Mouse (Mus musculus): Measurements from ENCODE around the gene Atrx. TPM values are rescaled to one million over a fixed set of nuclear protein-coding genes. Genes with fewer than 3 reads are reported as not detected.
A peak's percentile ranks its signal among the peaks of the same experiment; 100 is the strongest.
"Not testable (repeated sequence)": the region's sequence is repeated elsewhere in the genome, so short reads cannot be mapped to it uniquely, and the experiment has no call there.

Gene Atrx
- polyA plus RNA-seq (2015; fragmentation: Nextera tagmentation; extraction: Ambion mirVana): 258 and 267 TPM in 2 replicates

DNA sequence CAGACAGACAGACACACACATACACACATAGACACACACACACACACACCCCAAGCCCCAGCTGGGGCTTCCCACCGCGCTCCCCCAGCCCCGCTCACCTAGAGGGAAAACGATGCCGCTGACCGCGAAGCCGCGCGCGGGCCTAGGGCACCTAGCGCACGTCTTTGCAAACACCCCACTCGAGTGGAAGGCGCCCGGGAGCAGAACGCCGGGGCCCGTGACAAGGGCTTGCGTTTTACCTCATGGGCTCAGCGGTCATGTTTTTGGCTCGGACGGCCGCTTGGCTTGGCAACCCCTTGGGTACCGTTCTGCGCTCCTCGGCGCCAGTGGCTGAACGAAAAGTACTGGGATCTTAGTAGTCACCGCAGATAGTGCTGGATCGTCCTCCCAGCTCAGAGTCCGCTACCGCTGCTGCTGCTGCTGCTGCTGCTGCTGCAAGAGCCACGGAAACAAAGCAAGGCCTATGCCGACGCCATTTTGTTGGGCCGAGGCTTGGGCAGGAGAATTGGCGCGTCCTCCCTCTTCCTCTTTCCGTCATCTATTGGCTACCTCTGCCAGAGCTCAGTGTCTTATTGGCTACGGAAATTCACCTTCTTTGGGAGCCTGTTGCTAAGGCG is at the start of gene Atrx:
Atrx (minus strand) TSS at position 543 of the 617 bp plus-strand sequence.
- peak within 1 kb of the TSS; percentile 96 for H3K27ac ChIP-seq
- peak within 1 kb of the TSS; percentile 57 for H3K4me2 ChIP-seq
- no peaks in the 10 kb centered on the region for H3K27me3 ChIP-seq
- no peaks in the 10 kb centered on the region for H3K36me3 ChIP-seq
- ATAC-seq (ENCODE audit: low FRiP score): peak; percentile 94
- peaks cover 17% of the 10 kb centered on the region for H3K4me1 ChIP-seq (replicated peaks)
- 25% methylated on average over 39 of the region's 42 CpGs for WGBS
- H3K9ac ChIP-seq: peak within 1 kb of the TSS; percentile 89
- no peaks in the 10 kb centered on the region for H3K9me3 ChIP-seq
- H3K4me3 ChIP-seq: peak within 1 kb of the TSS; percentile 63

DNA sequence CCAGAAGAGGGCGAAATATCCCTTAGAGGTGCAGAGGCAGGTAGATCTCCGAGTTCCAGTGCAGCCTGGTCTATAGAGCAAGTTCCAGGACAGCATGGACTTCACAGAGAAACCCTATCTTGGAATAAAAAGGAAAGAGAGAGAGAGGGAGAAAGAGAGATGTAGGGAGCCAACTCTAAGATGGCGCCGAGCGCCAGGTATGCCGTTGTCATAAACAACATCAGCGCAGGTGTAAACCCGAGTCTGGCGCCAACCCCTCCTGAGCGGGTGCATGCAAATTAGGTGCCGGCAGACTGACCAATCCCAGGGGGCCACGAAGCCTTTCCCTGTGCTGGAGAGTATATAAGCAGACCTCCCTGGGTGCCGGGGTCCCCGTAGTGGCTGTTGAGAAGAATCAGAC is 27.9 kb upstream of the Atrx start:
- H3K27ac ChIP-seq; ATAC-seq (ENCODE audit: low FRiP score); H3K27me3 ChIP-seq; H3K9me3 ChIP-seq; H3K4me3 ChIP-seq; H3K9ac ChIP-seq; H3K4me2 ChIP-seq; H3K36me3 ChIP-seq; H3K4me1 ChIP-seq (replicated peaks): not testable (repeated sequence)
- WGBS: 80% methylated on average over 14 of the region's 14 CpGs

DNA sequence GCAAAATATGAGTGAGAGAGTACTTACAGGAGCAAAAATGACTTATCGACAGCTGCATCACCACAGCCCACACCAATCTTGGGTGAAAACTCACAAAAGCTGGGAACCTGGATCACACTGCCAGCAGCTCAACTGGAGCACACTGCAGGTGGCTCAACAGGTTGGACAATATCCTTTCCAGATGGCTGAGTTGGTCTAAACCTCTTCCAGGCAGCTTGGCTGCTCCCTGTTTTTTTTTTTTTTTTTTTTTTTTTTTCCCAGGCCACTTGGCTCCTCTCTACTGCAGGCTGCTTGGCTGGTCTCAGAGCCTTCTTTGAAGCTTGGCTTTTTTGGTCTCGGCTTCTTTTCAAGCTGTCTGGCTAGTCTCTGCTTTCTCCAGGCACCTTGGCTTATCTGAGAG is 24.8 kb upstream of the Atrx start:
- Histone ChIP-seq H3K27ac (no peak overlapping the region), H3K4me2 (no peak overlapping the region), H3K4me1 (replicated peaks) (no peaks in the 10 kb centered on the region), H3K27me3 (no peaks in the 10 kb centered on the region), H3K9ac (no peak overlapping the region), H3K36me3 (no peaks in the 10 kb centered on the region), H3K9me3 (no peaks in the 10 kb centered on the region), H3K4me3 (no peak overlapping the region)
- no peak for ATAC-seq (ENCODE audit: low FRiP score)
- 92% methylated on average over 2 of the region's 2 CpGs for WGBS

DNA sequence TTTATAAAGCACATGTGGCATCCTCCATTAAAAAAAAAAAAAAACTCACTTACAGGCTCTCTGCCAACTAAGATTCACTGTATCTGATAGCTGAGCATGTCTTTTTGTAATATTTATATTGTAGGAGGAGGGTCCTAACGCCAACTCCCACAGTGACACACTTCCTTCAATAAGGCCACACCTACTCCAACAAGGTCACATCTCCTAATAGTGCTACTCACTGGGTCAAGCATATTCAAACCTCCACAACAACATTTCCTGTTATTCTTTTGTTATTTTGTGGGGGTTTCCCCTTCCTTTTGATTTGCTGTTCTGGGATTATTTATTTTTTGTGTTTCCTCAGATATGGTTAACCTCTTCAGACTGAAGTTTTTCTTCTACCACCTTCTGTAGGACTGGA is 17.2 kb upstream of the Atrx start:
- no peak overlapping the region for H3K27ac ChIP-seq
- no peak overlapping the region for H3K4me3 ChIP-seq
- no peak overlapping the region for H3K9ac ChIP-seq
- no peaks in the 10 kb centered on the region for H3K27me3 ChIP-seq
- no peaks in the 10 kb centered on the region for H3K4me1 ChIP-seq (replicated peaks)
- 73% methylated on average over 1 of the region's 1 CpGs for WGBS
- no peak overlapping the region for H3K4me2 ChIP-seq
- H3K36me3 ChIP-seq: no peaks in the 10 kb centered on the region
- peaks cover 4% of the 10 kb centered on the region; the same call in 1 of the 2 replicates for H3K9me3 ChIP-seq
- ATAC-seq (ENCODE audit: low FRiP score): no peak

DNA sequence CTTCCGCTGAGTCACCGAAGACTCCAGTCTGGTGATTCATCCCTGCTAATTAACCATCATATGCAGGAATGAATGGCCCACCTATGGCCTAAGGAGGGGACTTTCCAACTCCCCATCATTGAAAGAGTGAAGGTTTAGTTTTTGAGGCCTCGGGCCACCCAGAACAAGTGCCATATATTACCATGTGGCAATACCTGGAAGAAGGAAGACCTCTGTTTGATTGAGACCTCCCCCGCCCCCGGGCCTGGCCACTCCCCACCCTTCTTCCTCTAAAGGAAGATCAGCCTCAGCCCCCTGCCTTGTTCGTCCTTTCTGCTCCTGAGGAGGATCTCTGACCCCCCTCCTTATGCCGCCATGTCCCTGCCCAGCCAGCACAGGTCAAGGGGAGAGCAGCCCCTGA is 10.0 kb upstream of the Atrx start:
- no peak overlapping the region for H3K27ac ChIP-seq
- H3K9me3 ChIP-seq: peaks cover 4% of the 10 kb centered on the region; the same call in 1 of the 2 replicates
- no peaks in the 10 kb centered on the region for H3K36me3 ChIP-seq
- ATAC-seq (ENCODE audit: low FRiP score): no peak
- H3K9ac ChIP-seq: no peak overlapping the region
- no peaks in the 10 kb centered on the region for H3K27me3 ChIP-seq
- H3K4me3 ChIP-seq: no peak overlapping the region
- no peaks in the 10 kb centered on the region for H3K4me1 ChIP-seq (replicated peaks)
- WGBS: 87% methylated on average over 7 of the region's 7 CpGs
- H3K4me2 ChIP-seq: no peak overlapping the region

DNA sequence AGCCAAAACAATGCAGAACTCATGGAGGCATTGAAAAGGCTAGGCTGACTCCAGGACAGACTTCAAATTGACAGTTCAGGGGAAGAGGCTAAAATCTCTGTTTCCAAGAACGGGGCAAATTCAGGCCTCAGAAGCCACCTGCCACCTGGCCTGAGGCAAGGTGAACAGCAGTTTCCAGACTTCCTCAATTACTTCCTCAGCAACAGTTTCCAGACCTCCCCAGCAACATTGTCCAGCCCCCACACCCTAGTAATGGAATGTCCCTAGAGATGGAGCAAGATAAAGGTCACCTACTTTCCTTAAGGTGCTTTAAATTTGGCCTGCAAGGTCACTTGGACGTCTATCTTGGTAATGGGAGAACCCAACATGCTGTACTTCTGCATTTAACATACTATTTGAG is 8.5 kb upstream of the Atrx start:
- Histone ChIP-seq H3K27me3 (no peaks in the 10 kb centered on the region), H3K4me2 (no peak overlapping the region), H3K9ac (no peak overlapping the region), H3K4me1 (replicated peaks) (no peaks in the 10 kb centered on the region), H3K9me3 (peaks cover 4% of the 10 kb centered on the region; the same call in 1 of the 2 replicates), H3K4me3 (no peak overlapping the region), H3K36me3 (no peaks in the 10 kb centered on the region), H3K27ac (no peak overlapping the region)
- ATAC-seq (ENCODE audit: low FRiP score): no peak
- 71% methylated on average over 2 of the region's 2 CpGs for WGBS

DNA sequence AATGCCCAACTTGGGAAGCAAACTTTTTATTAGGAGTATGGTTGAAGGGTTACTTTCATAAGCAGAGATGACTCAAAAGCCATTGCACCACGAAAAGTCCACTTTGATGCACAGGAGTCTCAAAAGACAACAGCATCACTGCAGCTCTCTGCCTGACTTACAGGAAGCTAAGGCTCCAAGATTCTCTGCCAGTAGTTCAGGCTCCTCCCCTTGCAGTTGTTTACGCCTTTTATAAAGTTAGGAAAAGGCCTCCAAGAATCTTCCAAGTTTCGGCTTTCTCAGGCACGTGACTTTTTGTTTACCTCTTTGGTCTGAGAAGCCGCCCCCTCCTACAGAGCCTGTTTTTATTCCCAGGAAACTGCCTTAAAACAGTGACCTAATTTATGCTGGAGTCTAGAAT is 5.1 kb upstream of the Atrx start:
- Histone ChIP-seq H3K27ac (no peak overlapping the region), H3K27me3 (no peaks in the 10 kb centered on the region), H3K9me3 (no peaks in the 10 kb centered on the region), H3K36me3 (no peaks in the 10 kb centered on the region), H3K4me2 (no peak overlapping the region), H3K9ac (no peak overlapping the region), H3K4me1 (replicated peaks) (no peaks in the 10 kb centered on the region), H3K4me3 (no peak overlapping the region)
- 66% methylated on average over 5 of the region's 5 CpGs for WGBS
- no peak for ATAC-seq (ENCODE audit: low FRiP score)

DNA sequence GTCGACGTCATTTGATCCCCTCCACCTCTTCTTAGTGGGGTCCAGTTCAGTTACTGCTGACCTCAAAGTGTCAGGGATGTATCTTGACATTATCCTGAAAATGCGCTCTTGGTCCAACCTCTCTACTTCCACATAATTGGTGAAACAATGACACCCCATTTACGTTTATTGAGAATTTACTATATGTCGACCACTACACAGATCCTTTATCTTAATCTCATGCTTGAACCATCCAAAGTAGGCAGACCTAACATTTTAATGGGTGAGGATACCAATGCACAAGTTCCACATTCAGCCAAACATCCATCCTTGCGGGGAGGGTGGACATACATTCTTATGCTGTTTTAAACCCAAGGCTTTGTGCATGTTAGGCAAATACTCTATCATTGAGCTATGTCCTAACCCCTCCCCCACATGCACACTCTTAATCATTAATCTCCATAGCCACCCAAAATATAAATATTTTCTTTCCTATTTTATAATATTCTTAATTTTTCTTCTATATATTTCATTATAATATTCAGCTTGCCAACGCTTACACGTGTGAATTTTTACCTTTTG is 355 bp upstream of the Atrx start:
- Histone ChIP-seq H3K4me2 (peak overlapping the region; percentile 39), H3K27ac (peak overlapping the region; percentile 96), H3K36me3 (no peaks in the 10 kb centered on the region), H3K4me3 (peak overlapping the region; percentile 63), H3K4me1 (replicated peaks) (peaks cover 17% of the 10 kb centered on the region), H3K27me3 (no peaks in the 10 kb centered on the region), H3K9ac (peak overlapping the region; percentile 89; the same call in 1 of the 2 replicates), H3K9me3 (no peaks in the 10 kb centered on the region)
- ATAC-seq (ENCODE audit: low FRiP score): peak; percentile 59
- WGBS: 38% methylated on average over 8 of the region's 8 CpGs

DNA sequence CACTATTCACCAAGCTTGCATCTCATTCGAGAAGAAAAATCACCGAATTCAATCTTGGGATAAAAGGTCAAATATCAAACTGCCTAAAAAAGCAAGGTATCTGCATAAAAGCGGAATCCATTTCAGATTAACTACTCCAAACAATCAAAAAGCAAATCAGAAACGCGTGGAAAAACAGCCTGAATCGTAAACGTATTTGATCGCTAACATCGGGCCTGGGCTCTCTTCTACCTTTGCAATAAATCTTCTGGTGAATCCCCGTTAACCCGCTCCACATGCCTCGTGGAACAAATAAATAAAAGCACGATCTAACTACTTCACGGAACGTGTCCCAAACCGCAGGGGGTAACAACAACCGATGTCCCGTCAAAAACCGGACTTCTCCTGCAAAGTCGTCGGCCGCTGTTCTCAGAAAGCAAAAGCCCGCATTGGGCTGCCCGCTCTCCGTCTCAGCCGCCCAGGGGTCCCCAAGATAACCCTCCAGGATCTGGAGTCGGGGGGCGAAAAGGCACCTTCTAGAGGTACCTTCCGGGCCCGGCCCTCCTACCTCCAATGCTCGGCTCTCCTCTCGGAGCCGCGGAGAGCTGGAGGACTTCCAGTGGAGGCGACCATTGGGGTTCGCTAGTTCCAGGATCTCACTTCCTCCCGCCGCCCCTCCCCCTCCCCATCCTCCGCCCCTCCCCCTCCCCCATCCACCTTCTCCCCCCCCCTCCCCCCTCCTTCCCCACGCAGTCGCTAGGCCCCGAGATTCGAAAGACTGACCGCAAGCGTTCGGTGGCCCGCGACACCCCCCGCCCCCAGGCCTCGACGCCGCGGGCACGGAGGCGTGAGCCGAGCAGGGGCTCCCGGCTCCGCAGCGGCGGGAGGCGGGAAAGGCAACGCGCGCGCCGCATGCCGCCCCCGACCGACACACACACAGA is 1.0 kb downstream of the Atrx start:
- H3K27ac ChIP-seq: peak overlapping the region; percentile 96
- no peaks in the 10 kb centered on the region for H3K27me3 ChIP-seq
- peak overlapping the region; percentile 63 for H3K4me3 ChIP-seq
- H3K9ac ChIP-seq: peak overlapping the region; percentile 89
- peaks cover 17% of the 10 kb centered on the region for H3K4me1 ChIP-seq (replicated peaks)
- ATAC-seq (ENCODE audit: low FRiP score): peak; percentile 67
- WGBS: 22% methylated on average over 29 of the region's 69 CpGs
- peak overlapping the region; percentile 57 for H3K4me2 ChIP-seq
- H3K9me3 ChIP-seq: no peaks in the 10 kb centered on the region
- H3K36me3 ChIP-seq: no peaks in the 10 kb centered on the region

DNA sequence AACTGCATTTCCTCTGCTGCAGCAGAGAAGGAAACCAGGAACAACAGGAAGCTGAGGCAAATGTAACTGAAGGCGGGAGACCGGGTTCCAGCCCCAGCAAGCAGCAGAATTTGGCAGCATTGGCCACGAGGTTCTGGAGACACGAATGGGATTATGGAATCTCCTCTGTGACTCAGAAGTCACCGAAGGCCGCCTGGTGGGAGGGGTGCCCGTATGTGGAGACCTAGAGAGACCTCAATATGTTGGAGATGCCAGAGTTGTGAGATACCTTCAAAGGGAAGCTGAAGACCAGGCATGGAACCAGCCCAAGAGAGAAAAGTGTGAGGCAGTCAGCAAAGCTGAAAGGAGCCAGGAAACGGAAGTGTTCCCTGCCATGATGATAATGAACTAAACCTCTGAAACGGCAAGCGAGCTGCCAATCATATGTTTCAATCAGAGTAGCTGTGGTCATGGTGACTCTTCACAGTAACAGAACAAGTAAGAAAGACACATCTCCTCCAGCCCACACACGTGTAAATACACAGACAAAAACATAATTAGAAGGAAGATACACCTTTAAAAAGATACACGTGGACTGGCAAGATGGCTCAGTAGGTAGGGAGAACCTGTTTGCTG is 3.0 kb downstream of the Atrx start:
- peaks cover 17% of the 10 kb centered on the region for H3K4me1 ChIP-seq (replicated peaks)
- peak overlapping the region; percentile 9 for H3K4me3 ChIP-seq
- H3K27ac ChIP-seq: no peak overlapping the region
- WGBS: 76% methylated on average over 12 of the region's 12 CpGs
- H3K9me3 ChIP-seq: no peaks in the 10 kb centered on the region
- no peak for ATAC-seq (ENCODE audit: low FRiP score)
- peak overlapping the region; percentile 57 for H3K4me2 ChIP-seq
- no peaks in the 10 kb centered on the region for H3K27me3 ChIP-seq
- no peaks in the 10 kb centered on the region for H3K36me3 ChIP-seq
- H3K9ac ChIP-seq: no peak overlapping the region

DNA sequence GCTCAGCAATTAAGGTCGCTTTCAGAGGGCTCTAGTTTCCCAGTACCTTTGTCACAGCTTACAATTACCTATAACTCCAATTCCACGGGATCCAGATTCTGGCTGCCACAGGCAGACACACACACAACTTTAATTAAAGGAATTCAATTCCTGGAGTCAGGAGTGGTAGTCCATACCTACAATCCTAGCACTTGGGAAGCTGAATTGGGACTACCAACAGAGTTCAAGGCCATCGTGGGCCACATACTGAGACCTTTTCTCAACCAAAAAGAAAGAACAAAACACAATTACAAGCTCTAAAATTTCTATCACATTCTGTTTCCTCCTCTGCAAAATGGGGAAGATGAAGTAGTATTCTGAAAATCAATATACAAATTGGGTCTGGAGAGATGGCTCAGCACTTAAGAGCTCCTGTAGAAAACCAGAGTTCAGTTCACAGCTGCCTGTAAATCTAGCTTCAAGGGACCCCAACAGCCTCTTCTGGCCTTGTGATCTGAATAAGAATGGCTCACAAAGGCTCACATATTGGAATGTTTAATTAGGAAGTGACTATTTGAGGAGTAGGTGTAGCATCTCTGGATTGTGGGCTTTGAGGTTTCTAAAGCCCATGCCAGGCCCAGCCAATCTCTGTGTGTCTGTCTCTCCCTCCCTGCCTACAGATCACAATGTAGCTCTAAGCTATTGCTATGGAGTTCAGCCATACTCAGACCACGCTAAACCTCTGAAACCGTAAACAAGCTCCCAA is 4.7 kb downstream of the Atrx start:
- Histone ChIP-seq H3K4me2 (no peak overlapping the region), H3K27me3 (no peaks in the 10 kb centered on the region), H3K9ac (no peak overlapping the region), H3K27ac (no peak overlapping the region), H3K4me1 (replicated peaks) (peaks cover 17% of the 10 kb centered on the region), H3K36me3 (no peaks in the 10 kb centered on the region), H3K9me3 (no peaks in the 10 kb centered on the region), H3K4me3 (no peak overlapping the region)
- ATAC-seq (ENCODE audit: low FRiP score): no peak
- 94% methylated on average over 5 of the region's 5 CpGs for WGBS

Measured in hindbrain, embryonic 13.5 days (tissue).